9 mouse cellular contexts compared by ENCODE assay signal in genomic region chr8:71741687-71742114, GRCm38 (mm10). TPM values are rescaled to one million over a fixed set of nuclear protein-coding genes. Genes with fewer than 3 reads are reported as not detected.
A peak's percentile ranks its signal among the peaks of the same experiment; 100 is the strongest.
DNase-seq lines count a peak whose midpoint lies in the region; ATAC-seq and TF ChIP-seq lines count a peak whose summit lies in the region.
"Had no signal": no experiment of that assay in that cellular context is flagged by ENCODE, and none has a peak within 500 bp of the region (broad histone marks: within the 10 kb centered on the region; RNA-seq: fewer than 3 reads in every experiment).

No protein-coding gene starts in this region.

- ATAC-seq in intestine, postnatal 0 days = no peak; the same call in 1 of the 2 replicates
- peak; percentile 80 for ATAC-seq in lung, postnatal 0 days

- H3K9ac ChIP-seq in intestine, postnatal 0 days (ENCODE audit: low read depth, low read length) = no peak overlapping the region
- H3K9ac ChIP-seq in lung, postnatal 0 days (replicated peaks; ENCODE audit: low read depth) = no peak overlapping the region

- H3K4me2 ChIP-seq in intestine, postnatal 0 days (replicated peaks; ENCODE audit: low read depth) = peak overlapping the region; percentile 57
- H3K4me2 ChIP-seq in lung, postnatal 0 days (replicated peaks; ENCODE audit: low read depth, low read length) = peak overlapping the region; percentile 43

- no peaks in the 10 kb centered on the region for H3K4me1 ChIP-seq in intestine, postnatal 0 days (replicated peaks; ENCODE audit: control insufficient read depth, insufficient read depth, low read length)
- H3K4me1 ChIP-seq in lung, postnatal 0 days (ENCODE audit: insufficient read depth, low read depth, low read length) = no peaks in the 10 kb centered on the region; the same call in 1 of the 2 replicates

- H3K27me3 ChIP-seq in intestine, postnatal 0 days (replicated peaks; ENCODE audit: control insufficient read depth, insufficient read depth, low read length) = no peaks in the 10 kb centered on the region
- no peaks in the 10 kb centered on the region for H3K27me3 ChIP-seq in lung, postnatal 0 days (replicated peaks; ENCODE audit: insufficient read depth, low read length)

- no peak for TF ChIP-seq EP300 in lung, postnatal 0 days (IDR thresholded peaks at IDR 0.05)

- no peak for DNase-seq in gastrocnemius, adult 2 months
- no peak for DNase-seq in gastrocnemius, postnatal 36 days
- DNase-seq in embryo, embryonic 9.5 days (ENCODE audit: extremely low spot score) = peak; percentile 27
- peak; percentile 60 for DNase-seq in lung, postnatal 0 days (ENCODE audit: low spot score)
- no peak for DNase-seq in right cerebral cortex, adult 18-20 months
- no peak for DNase-seq in layer of hippocampus, postnatal 25 days (ENCODE audit: extremely low spot score in 1 of 2, low spot score in 1 of 2)
- no peak for DNase-seq in left cerebral cortex, adult 9 months (ENCODE audit: low spot score in 2 of 2)

- intact Hi-C loops in gastrocnemius, adult 2 months (cut with DNase I) = loop anchor here (5.0 kb wide), 1 partner anchor 474 kb away; no protein-coding TSS in a partner anchor
- intact Hi-C loops in gastrocnemius, postnatal 36 days (cut with DNase I) = no loop called here

- H3K27ac ChIP-seq in gastrocnemius, adult 2 months = no peak overlapping the region
- H3K27ac ChIP-seq in intestine, postnatal 0 days (ENCODE audit: low read depth, low read length) = no peak overlapping the region
- no peak overlapping the region for H3K27ac ChIP-seq in lung, postnatal 0 days (ENCODE audit: low read length)

- 3% methylated on average over 19 of the region's 19 CpGs for WGBS in intestine, postnatal 0 days
- WGBS in lung, postnatal 0 days = 5% methylated on average over 19 of the region's 19 CpGs

- H3K36me3 ChIP-seq in intestine, postnatal 0 days (ENCODE audit: control insufficient read depth, insufficient read depth) = no peaks in the 10 kb centered on the region
- H3K36me3 ChIP-seq in lung, postnatal 0 days (ENCODE audit: insufficient read depth, low read length) = no peaks in the 10 kb centered on the region

- H3K4me3 ChIP-seq in gastrocnemius, adult 2 months = peak overlapping the region; percentile 23
- peak overlapping the region; percentile 20; the same call in 1 of the 2 replicates for H3K4me3 ChIP-seq in intestine, postnatal 0 days (ENCODE audit: low read depth, low read length)
- no peak overlapping the region; the same call in 1 of the 2 replicates for H3K4me3 ChIP-seq in lung, postnatal 0 days (ENCODE audit: low read depth, low read length)

- no peaks in the 10 kb centered on the region for H3K9me3 ChIP-seq in intestine, postnatal 0 days (ENCODE audit: control insufficient read depth)
- no peaks in the 10 kb centered on the region for H3K9me3 ChIP-seq in lung, postnatal 0 days (ENCODE audit: low read length)

- TF ChIP-seq CTCF in gastrocnemius, adult 2 months (IDR thresholded peaks at IDR 0.05) = no peak
- no peak for TF ChIP-seq CTCF in intestine, postnatal 0 days (IDR thresholded peaks at IDR 0.05; ENCODE audit: low read depth)
- no peak for TF ChIP-seq CTCF in lung, postnatal 0 days (IDR thresholded peaks at IDR 0.05)

RNA-seq across cellular contexts. Expression of gene Fcho1, which starts 16.2 kb away (rescaled TPM):
- not detected for total RNA-seq in gastrocnemius, adult 2 months (2021)
- 1 to 10 TPM in 1 of 2 experiments, not detected in 1; 1.4 TPM for total RNA-seq in gastrocnemius, postnatal 36 days (2021)
- polyA plus RNA-seq in intestine, postnatal 0 days (2015; fragmentation: Nextera tagmentation; extraction: Ambion mirVana) = 2.2 and 2.5 TPM in 2 replicates
- polyA plus RNA-seq in lung, postnatal 0 days (2015; fragmentation: Nextera tagmentation; extraction: Ambion mirVana) = 1.4 and 1.8 TPM in 2 replicates
- total RNA-seq in layer of hippocampus, postnatal 25 days (2021) = 100 to 1,000 TPM in 1 of 2 experiments, 10 to 100 TPM in 1; 88.0 to 106 TPM
- polyA plus RNA-seq: C2C12 had no signal

RNA-seq across cellular contexts. Expression of gene B3gnt3, which starts 40.1 kb away (rescaled TPM):
- 1 to 10 TPM; 2.1 to 2.9 TPM for total RNA-seq in gastrocnemius, adult 2 months (2021)
- 1 to 10 TPM; 2.1 to 2.6 TPM for total RNA-seq in gastrocnemius, postnatal 36 days (2021)
- polyA plus RNA-seq in intestine, postnatal 0 days (2015; fragmentation: Nextera tagmentation; extraction: Ambion mirVana) = 30.5 and 33.5 TPM in 2 replicates
- 11.7 and 12.1 TPM in 2 replicates for polyA plus RNA-seq in lung, postnatal 0 days (2015; fragmentation: Nextera tagmentation; extraction: Ambion mirVana)
- under 1 TPM; 0.42 to 0.47 TPM for total RNA-seq in layer of hippocampus, postnatal 25 days (2021)

RNA-seq across cellular contexts. Expression of gene Insl3, which starts 52.7 kb away (rescaled TPM):
- total RNA-seq in gastrocnemius, adult 2 months (2021) = 1 to 10 TPM in 1 of 2 experiments, not detected in 1; 1.4 TPM
- total RNA-seq in gastrocnemius, postnatal 36 days (2021) = 1 to 10 TPM; 1.0 to 1.2 TPM
- polyA plus RNA-seq in intestine, postnatal 0 days (2015; fragmentation: Nextera tagmentation; extraction: Ambion mirVana) = 2.5 and 3.0 TPM in 2 replicates
- polyA plus RNA-seq in lung, postnatal 0 days (2015; fragmentation: Nextera tagmentation; extraction: Ambion mirVana) = 2.9 and 3.9 TPM in 2 replicates
- total RNA-seq in layer of hippocampus, postnatal 25 days (2021) = 1 to 10 TPM in 1 of 2 experiments, under 1 TPM in 1; 0.98 to 3.3 TPM

Comparison
In these comparisons a context has a peak if more than half of its experiments do, and no peak if none do; other contexts are left out.
1. DNase-seq: peak in embryo, embryonic 9.5 days (single experiment) and lung, postnatal 0 days (single experiment); none in gastrocnemius, adult 2 months (single experiment), gastrocnemius, postnatal 36 days (0 of 2), right cerebral cortex, adult 18-20 months (single experiment), layer of hippocampus, postnatal 25 days (0 of 2) and left cerebral cortex, adult 9 months (0 of 2).
2. RNA of gene Fcho1, which starts 16.2 kb away (total RNA-seq): 88.0 to 106 TPM in layer of hippocampus, postnatal 25 days; 1.4 TPM in gastrocnemius, postnatal 36 days and not detected in gastrocnemius, adult 2 months; every median in the first group is over 10 times any median in the second.